Mouse (Mus musculus) neural tube, embryonic 11.5 days (tissue): ENCODE data around the gene Fuk. TPM values are rescaled to one million over a fixed set of nuclear protein-coding genes. Genes with fewer than 3 reads are reported as not detected.
"Not testable (repeated sequence)": the region's sequence is repeated elsewhere in the genome, so short reads cannot be mapped to it uniquely, and the experiment has no call there.

Source experiments
- ATAC-seq: fragments of 200-750 bp; cut with Nextera tagmentation; 2 replicates; pipeline ENCODE4 v1.8.0; 2017; ENCODE audit warnings: moderate number of reproducible peaks, mild to moderate bottlenecking, moderate TSS enrichment, moderate library complexity; ENCODE audit not compliant: insufficient read depth, low FRiP score, low TSS enrichment
- DNase-seq: peaks from one replicate; pipeline ENCODE4 v3.0.0-alpha.2; 2015; ENCODE audit warnings: low spot score
- H3K27ac ChIP-seq: fragments of 300-500 bp; sonication (generic); 2 replicates; pipeline ENCODE4 v1.5.1; 2014; ENCODE audit warnings: low read depth, mild to moderate bottlenecking, low read length
- H3K27me3 ChIP-seq: fragments of 300-500 bp; sonication (generic); 2 replicates; pipeline ENCODE4 v1.6.1; 2014; ENCODE audit warnings: mild to moderate bottlenecking, low read length, mixed read lengths; ENCODE audit not compliant: control insufficient read depth, insufficient read depth
- H3K36me3 ChIP-seq: fragments of 300-500 bp; sonication (generic); 2 replicates; pipeline ENCODE4 v1.6.1; 2014; ENCODE audit warnings: mild to moderate bottlenecking, low read length, moderate library complexity, mixed read lengths; ENCODE audit not compliant: control insufficient read depth, insufficient read depth
- H3K4me1 ChIP-seq: fragments of 300-500 bp; sonication (generic); 2 replicates; pipeline ENCODE4 v1.6.1; 2014; ENCODE audit warnings: low read length, mixed read lengths; ENCODE audit not compliant: control insufficient read depth, insufficient read depth
- H3K4me2 ChIP-seq: fragments of 300-500 bp; sonication (generic); 2 replicates; pipeline ENCODE4 v1.6.1; 2014; ENCODE audit warnings: low read depth, mild to moderate bottlenecking, moderate library complexity
- H3K4me3 ChIP-seq: fragments of 300-500 bp; sonication (generic); 2 replicates; pipeline ENCODE4 v1.5.1; 2014; ENCODE audit warnings: low read depth, low read length
- H3K9ac ChIP-seq: fragments of 300-500 bp; sonication (generic); 2 replicates; pipeline ENCODE4 v1.6.1; 2014; ENCODE audit warnings: mild to moderate bottlenecking, low read length
- H3K9me3 ChIP-seq: fragments of 300-500 bp; sonication (generic); 2 replicates; pipeline ENCODE4 v1.6.1; 2016; ENCODE audit warnings: low read length; ENCODE audit not compliant: control insufficient read depth
- whole genome bisulfite sequencing: fragments of 180-500 bp; shearing (Covaris S2); extraction: QIAGEN DNeasy Blood & Tissue Kit; methylation state at CpG from one replicate; pipeline ENCODE4 v1.1.7; 2014; 5-methylcytosine and 5-hydroxymethylcytosine counted together
- polyA plus RNA-seq: library from polyadenylated mRNA; unstranded; fragments of >200 nt; fragmentation: Nextera tagmentation; extraction: Ambion mirVana; gene quantifications from 2 replicates; pipeline ENCODE4 v1.2.1, GENCODE M21; 2014

Fuk gene
- polyA plus RNA-seq, 1 experiment from 2014 or later, result 6.4 TPM

GRCm38 (mm10) chr8:110881741-110882310 lies 20.5 kb downstream of the Fuk start:
- H3K4me2 ChIP-seq, result no peak overlapping the region
- 96% methylated on average over 10 of the region's 10 CpGs for WGBS
- H3K36me3 ChIP-seq, result peaks cover 20% of the 10 kb centered on the region
- ATAC-seq (no peak), DNase-seq (no peak)
- H3K4me1 ChIP-seq, result no peaks in the 10 kb centered on the region
- no peak overlapping the region for H3K27ac ChIP-seq
- no peak overlapping the region for H3K9ac ChIP-seq
- no peak overlapping the region for H3K4me3 ChIP-seq
- no peaks in the 10 kb centered on the region for H3K27me3 ChIP-seq
- H3K9me3 ChIP-seq, result no peaks in the 10 kb centered on the region

GRCm38 (mm10) chr8:110877862-110878261 lies 24.4 kb downstream of the Fuk start:
- WGBS, result 90% methylated on average over 4 of the region's 4 CpGs
- no peak for DNase-seq

DNA sequence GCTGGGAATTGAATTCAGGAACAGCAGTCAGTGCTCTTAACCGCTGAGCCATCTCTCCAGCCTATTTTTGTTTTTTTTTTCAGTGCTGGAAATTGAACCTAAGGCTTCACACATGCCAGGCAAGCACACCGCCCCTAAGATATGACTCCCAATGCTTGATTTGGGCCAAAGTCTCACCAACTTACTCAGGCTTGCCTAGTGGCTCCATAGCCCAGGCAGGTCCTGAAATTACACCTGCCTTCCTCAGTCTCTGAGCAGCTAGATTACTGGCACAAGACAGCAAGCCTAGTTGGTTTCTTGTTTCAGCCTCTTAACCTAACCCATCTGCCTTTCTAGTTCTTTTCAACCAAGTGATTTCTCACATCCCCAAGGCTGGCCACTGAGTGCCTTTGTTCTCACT lies 31.8 kb downstream of the Fuk start:
- 93% methylated on average over 2 of the region's 2 CpGs for WGBS
- no peak overlapping the region for H3K4me3 ChIP-seq
- H3K4me1 ChIP-seq, result no peaks in the 10 kb centered on the region
- H3K9me3 ChIP-seq, result no peaks in the 10 kb centered on the region
- no peak overlapping the region for H3K27ac ChIP-seq
- H3K36me3 ChIP-seq, result peaks cover 18% of the 10 kb centered on the region
- DNase-seq (no peak), ATAC-seq (no peak)
- H3K9ac ChIP-seq, result no peak overlapping the region
- no peaks in the 10 kb centered on the region for H3K27me3 ChIP-seq
- H3K4me2 ChIP-seq, result no peak overlapping the region

More at GRCm38 (mm10) chr8:110877862-110878261, 24.4 kb downstream of the Fuk start:
- no peak overlapping the region for H3K27ac ChIP-seq
- H3K4me1 ChIP-seq, result no peaks in the 10 kb centered on the region
- H3K27me3 ChIP-seq, result no peaks in the 10 kb centered on the region
- H3K36me3 ChIP-seq, result peaks cover 24% of the 10 kb centered on the region
- no peak for ATAC-seq
- no peaks in the 10 kb centered on the region for H3K9me3 ChIP-seq
- no peak overlapping the region for H3K4me2 ChIP-seq
- H3K9ac ChIP-seq, result no peak overlapping the region
- H3K4me3 ChIP-seq, result no peak overlapping the region

- H3K9me3 ChIP-seq, H3K27me3 ChIP-seq, H3K9ac ChIP-seq, ATAC-seq, H3K4me2 ChIP-seq, DNase-seq, H3K4me1 ChIP-seq, H3K27ac ChIP-seq, H3K4me3 ChIP-seq: not testable (repeated sequence)
- WGBS, result 95% methylated on average over 7 of the region's 7 CpGs
- peaks cover 12% of the 10 kb centered on the region for H3K36me3 ChIP-seq
These were observed 40.8 kb downstream of the Fuk start for GRCm38 (mm10) chr8:110861347-110862025.

DNA sequence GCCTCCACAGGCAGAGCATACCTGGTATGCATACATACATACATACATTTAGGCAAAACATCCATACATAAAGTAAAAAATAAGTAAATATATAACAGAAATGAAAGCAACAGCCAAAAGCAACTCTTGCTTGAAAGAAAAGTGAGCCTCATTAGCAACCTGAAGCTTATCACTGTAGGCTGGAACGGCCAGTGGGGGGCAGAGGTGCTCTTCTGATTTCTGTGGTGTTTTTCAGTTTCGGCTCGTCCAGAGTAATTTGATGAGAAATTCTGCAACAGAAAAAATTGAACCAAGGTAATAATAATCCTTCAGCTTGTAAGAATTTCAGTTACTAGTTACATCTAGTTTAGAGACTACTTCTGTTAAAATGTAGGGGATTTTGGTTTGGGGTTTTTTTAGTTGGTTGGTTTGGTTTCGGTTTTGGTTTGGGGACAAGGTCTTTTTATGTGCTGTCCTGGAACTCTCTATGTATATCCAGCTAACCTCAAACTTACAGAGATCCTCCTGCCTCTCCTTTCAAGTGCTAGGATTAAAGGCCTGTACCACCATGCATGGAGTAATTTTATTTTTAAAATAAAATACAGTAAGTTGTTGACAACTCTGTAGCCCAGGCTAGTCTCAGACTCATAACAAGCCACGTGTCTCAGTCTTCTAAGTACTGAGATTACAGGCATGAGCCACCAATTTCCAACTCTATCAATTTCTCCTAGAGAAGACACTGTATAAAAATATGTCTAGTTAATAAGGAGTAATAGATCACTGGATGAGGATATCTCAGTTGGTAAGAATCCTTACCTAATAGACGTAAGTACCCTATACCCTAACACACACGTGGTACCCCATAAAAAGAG lies 42.4 kb downstream of the Fuk start:
- peak; percentile 18 for DNase-seq

GRCm38 (mm10) chr8:110856760-110857461 lies 45.4 kb downstream of the Fuk start:
- Histone ChIP-seq H3K4me3 (no peak overlapping the region), H3K9ac (no peak overlapping the region), H3K4me2 (no peak overlapping the region), H3K9me3 (no peaks in the 10 kb centered on the region), H3K36me3 (peaks cover 26% of the 10 kb centered on the region), H3K27me3 (no peaks in the 10 kb centered on the region), H3K27ac (no peak overlapping the region), H3K4me1 (no peaks in the 10 kb centered on the region)
- DNase-seq, result no peak
- ATAC-seq, result no peak
- WGBS, result 91% methylated on average over 4 of the region's 5 CpGs

More for the DNA sequence above, 42.4 kb downstream of the Fuk start:
- Histone ChIP-seq H3K4me1 (no peaks in the 10 kb centered on the region), H3K4me3 (no peak overlapping the region), H3K27me3 (no peaks in the 10 kb centered on the region), H3K4me2 (no peak overlapping the region), H3K9me3 (no peaks in the 10 kb centered on the region), H3K27ac (no peak overlapping the region), H3K9ac (no peak overlapping the region), H3K36me3 (peaks cover 10% of the 10 kb centered on the region)
- WGBS, result 88% methylated on average over 7 of the region's 7 CpGs
- ATAC-seq, result no peak

- H3K4me2 ChIP-seq, H3K27ac ChIP-seq, H3K4me1 ChIP-seq, H3K9me3 ChIP-seq, ATAC-seq, DNase-seq, H3K27me3 ChIP-seq, H3K9ac ChIP-seq, H3K4me3 ChIP-seq: not testable (repeated sequence)
- WGBS, result 92% methylated on average over 3 of the region's 4 CpGs
- H3K36me3 ChIP-seq, result peaks cover 29% of the 10 kb centered on the region
These were observed 46.2 kb downstream of the Fuk start for GRCm38 (mm10) chr8:110856073-110856472.

GRCm38 (mm10) chr8:110851186-110851585 lies 51.1 kb downstream of the Fuk start:
- no peak for ATAC-seq
- Histone ChIP-seq H3K4me2 (no peak overlapping the region), H3K27me3 (no peaks in the 10 kb centered on the region), H3K4me3 (no peak overlapping the region), H3K9me3 (no peaks in the 10 kb centered on the region), H3K27ac (no peak overlapping the region), H3K4me1 (peaks cover 7% of the 10 kb centered on the region), H3K36me3 (peaks cover 25% of the 10 kb centered on the region), H3K9ac (no peak overlapping the region)
- no peak for DNase-seq
- 96% methylated on average over 10 of the region's 10 CpGs for WGBS
